Mouse (Mus musculus) kidney, embryonic 16.5 days (tissue): ENCODE data around the gene Psph. TPM values are rescaled to one million over a fixed set of nuclear protein-coding genes. Genes with fewer than 3 reads are reported as not detected.

ENCODE experiments used
- ATAC-seq: fragments of 200-750 bp; cut with Nextera tagmentation; 2 replicates; pipeline ENCODE4 v1.8.0; 2017; ENCODE audit warnings: moderate TSS enrichment; ENCODE audit not compliant: low FRiP score, low TSS enrichment
- H3K27ac ChIP-seq: fragments of 300-500 bp; sonication (generic); 2 replicates; pipeline ENCODE4 v1.5.1; 2014; ENCODE audit warnings: low read length
- H3K27me3 ChIP-seq: fragments of 300-500 bp; sonication (generic); 2 replicates; pipeline ENCODE4 v1.6.1; 2014; ENCODE audit warnings: low read length, control low read depth, mixed read lengths; ENCODE audit not compliant: insufficient read depth
- H3K36me3 ChIP-seq: fragments of 300-500 bp; sonication (generic); 2 replicates; pipeline ENCODE4 v1.6.1; 2014; ENCODE audit warnings: low read length, control low read depth, mixed read lengths; ENCODE audit not compliant: insufficient read depth
- H3K4me1 ChIP-seq: fragments of 300-500 bp; sonication (generic); 2 replicates; pipeline ENCODE4 v1.6.1; 2014; ENCODE audit warnings: low read length, control low read depth, mixed read lengths; ENCODE audit not compliant: insufficient read depth
- H3K4me2 ChIP-seq: fragments of 300-500 bp; sonication (generic); replicated peaks from 2 replicates; pipeline ENCODE4 v1.6.1; 2014; ENCODE audit warnings: low read depth, low read length
- H3K4me3 ChIP-seq: fragments of 300-500 bp; sonication (generic); 2 replicates; pipeline ENCODE4 v1.5.1; 2014; ENCODE audit warnings: mild to moderate bottlenecking, low read length
- H3K9ac ChIP-seq: fragments of 300-500 bp; sonication (generic); replicated peaks from 2 replicates; pipeline ENCODE4 v1.6.1; 2014; ENCODE audit warnings: low read length
- H3K9me3 ChIP-seq: fragments of 300-500 bp; sonication (generic); 2 replicates; pipeline ENCODE4 v1.6.1; 2016; ENCODE audit warnings: low read length, control low read depth
- WGBS: fragments of 180-500 bp; shearing (Covaris S2); extraction: QIAGEN DNeasy Blood & Tissue Kit; methylation state at CpG from one replicate; pipeline ENCODE4 v1.1.7; 2014; 5-methylcytosine and 5-hydroxymethylcytosine counted together
- polyA plus RNA-seq: library from polyadenylated mRNA; unstranded; fragments of >200 nt; fragmentation: Nextera tagmentation; extraction: Ambion mirVana; gene quantifications from 2 replicates; pipeline ENCODE4 v1.2.1, GENCODE M21; 2015

The Psph gene
- polyA plus RNA-seq, 1 experiment from 2014 or later = 60.9 TPM

- Histone ChIP-seq H3K27ac (no peak overlapping the region), H3K4me3 (no peak overlapping the region), H3K4me2 (no peak overlapping the region), H3K27me3 (no peaks in the 10 kb centered on the region), H3K9me3 (no peaks in the 10 kb centered on the region), H3K36me3 (peaks cover 31% of the 10 kb centered on the region), H3K4me1 (peaks cover 17% of the 10 kb centered on the region), H3K9ac (no peak overlapping the region)
- WGBS = 81% methylated on average over 3 of the region's 3 CpGs
- ATAC-seq = no peak
These were observed 67.1 kb downstream of the Psph start for GRCm38 (mm10) chr5:129720176-129720575.

GRCm38 (mm10) chr5:129717016-129717415 is 70.2 kb downstream of the Psph start:
- Histone ChIP-seq H3K27me3 (no peaks in the 10 kb centered on the region), H3K27ac (no peak overlapping the region), H3K36me3 (peaks cover 31% of the 10 kb centered on the region), H3K9me3 (no peaks in the 10 kb centered on the region), H3K4me1 (peaks cover 12% of the 10 kb centered on the region), H3K9ac (no peak overlapping the region), H3K4me3 (no peak overlapping the region), H3K4me2 (no peak overlapping the region)
- WGBS = 71% methylated on average over 9 of the region's 9 CpGs
- no peak for ATAC-seq

Other genes starting within 250 kb of the Psph start
- 3.3 and 4.7 TPM in 2 replicates for gene Mmp17, start 203.3 kb downstream of the Psph start, polyA plus RNA-seq
- gene Zfp11, start 117.3 kb downstream of the Psph start, polyA plus RNA-seq = 6.3 and 6.6 TPM in 2 replicates
- not detected in 2 replicates for gene Sept14, start 78.9 kb downstream of the Psph start, polyA plus RNA-seq
- 198 and 203 TPM in 2 replicates for gene Mrps17, start 72.0 kb downstream of the Psph start, polyA plus RNA-seq
- gene Nipsnap2, start 62.4 kb downstream of the Psph start, polyA plus RNA-seq = 152 and 161 TPM in 2 replicates
- 54.0 and 59.2 TPM in 2 replicates for gene Sumf2, start 59.5 kb upstream of the Psph start, polyA plus RNA-seq
- gene Chchd2, start 100.0 kb upstream of the Psph start, polyA plus RNA-seq = 1,059 and 1,110 TPM in 2 replicates
- gene Zbed5, start 108.3 kb upstream of the Psph start, polyA plus RNA-seq = 6.5 and 7.8 TPM in 2 replicates
- gene Phkg1, start 111.1 kb upstream of the Psph start, polyA plus RNA-seq = 0.21 and 0.28 TPM in 2 replicates
- gene Nupr1l, start 121.1 kb upstream of the Psph start, polyA plus RNA-seq = 4.4 and 4.9 TPM in 2 replicates
- 20.4 and 22.3 TPM in 2 replicates for gene Vkorc1l1, start 154.5 kb upstream of the Psph start, polyA plus RNA-seq
- 55.0 and 59.4 TPM in 2 replicates for gene Gusb, start 215.6 kb upstream of the Psph start, polyA plus RNA-seq
- gene Asl, start 241.8 kb upstream of the Psph start, polyA plus RNA-seq = 59.2 and 73.9 TPM in 2 replicates
- 43.7 and 46.2 TPM in 2 replicates for gene Crcp, start 241.8 kb upstream of the Psph start, polyA plus RNA-seq